Mouse (Mus musculus) CH12.LX (cell line): ENCODE results near the gene Hsp90ab1. TPM values are rescaled to one million over a fixed set of nuclear protein-coding genes. Genes with fewer than 3 reads are reported as not detected.

Experiments
- DNase-seq: peaks from one replicate; pipeline ENCODE4 v3.0.0-alpha.2; 2013; ENCODE audit errors: extremely low read depth
- H3K27ac ChIP-seq: 2 replicates; pipeline ENCODE4 v1.5.1; 2012; ENCODE audit warnings: low read depth, mild to moderate bottlenecking, control low read depth, moderate library complexity; ENCODE audit not compliant: insufficient read depth
- H3K27me3 ChIP-seq: replicated peaks from 2 replicates; pipeline ENCODE3; 2012; ENCODE audit warnings: inconsistent platforms
- H3K36me3 ChIP-seq, 2 experiments: replicated peaks in 1 of 2; 2 replicates each; pipeline versions ENCODE3 to v1.6.1; 2012; ENCODE audit warnings: inconsistent platforms in 1 of 2, low read length in 1 of 2, mild to moderate bottlenecking in 1 of 2, mixed read lengths in 1 of 2, moderate library complexity in 1 of 2; ENCODE audit not compliant: control insufficient read depth in 1 of 2, insufficient read depth in 1 of 2
- H3K4me1 ChIP-seq, 2 experiments: 2 replicates each; pipeline ENCODE4 v1.6.1; 2012; ENCODE audit warnings: inconsistent platforms in 1 of 2, moderate library complexity in 1 of 2; ENCODE audit not compliant: insufficient read depth in 2 of 2, control insufficient read depth in 1 of 2
- H3K4me2 ChIP-seq: 2 replicates; pipeline ENCODE4 v1.6.1; 2012; ENCODE audit warnings: low read depth, mild to moderate bottlenecking, control low read depth; ENCODE audit not compliant: poor library complexity, insufficient read depth, severe bottlenecking
- H3K4me3 ChIP-seq, 3 experiments: fragments of 150-350 bp in 1 of 3; sonication (generic) in 1 of 3; replicated peaks in 1 of 3; 2 replicates each; pipeline versions ENCODE3 to v1.5.1; 2011 to 2012; ENCODE audit warnings: low read depth in 2 of 3, low read length in 2 of 3, mild to moderate bottlenecking in 2 of 3, moderate library complexity in 2 of 3, control low read depth in 1 of 3, improper control_type of control experiment in 1 of 3, inconsistent platforms in 1 of 3, mixed read lengths in 1 of 3; ENCODE audit not compliant: poor library complexity in 1 of 3
- H3K79me2 ChIP-seq: replicated peaks from 2 replicates; pipeline ENCODE4 v1.6.1; 2012; ENCODE audit warnings: mild to moderate bottlenecking, moderate library complexity; ENCODE audit not compliant: control insufficient read depth, poor library complexity, insufficient read depth, severe bottlenecking; ENCODE audit errors: extremely low read depth
- H3K9ac ChIP-seq: 2 replicates; pipeline ENCODE4 v1.6.1; 2012; ENCODE audit warnings: low read depth, mild to moderate bottlenecking, control low read depth, moderate library complexity; ENCODE audit not compliant: insufficient read depth
- H3K9me3 ChIP-seq: replicated peaks from 2 replicates; pipeline ENCODE3; 2012; ENCODE audit warnings: low read length, inconsistent platforms, mixed read lengths
- BHLHE40 ChIP-seq: IDR thresholded peaks from 2 replicates; pipeline ENCODE4 v1.6.1; 2011; ENCODE audit warnings: mild to moderate bottlenecking, low read depth, low read length, improper control_type of control experiment
- CHD1 ChIP-seq: IDR thresholded peaks from 2 replicates; pipeline ENCODE4 v1.6.1; 2012; ENCODE audit warnings: low read depth, low read length, improper control_type of control experiment, inconsistent platforms
- CHD2 ChIP-seq: IDR thresholded peaks from 2 replicates; pipeline ENCODE4 v1.6.1; 2011; ENCODE audit warnings: low read length, improper control_type of control experiment
- CTCF ChIP-seq, 2 experiments: IDR thresholded peaks in 1 of 2; conservative IDR thresholded peaks in 1 of 2; 2 replicates each; pipeline ENCODE4 v1.5.1; 2011 to 2012; ENCODE audit warnings: low read depth in 2 of 2, low read length in 2 of 2, improper control_type of control experiment in 1 of 2, inconsistent platforms in 1 of 2, mild to moderate bottlenecking in 1 of 2, moderate library complexity in 1 of 2
- ELF1 ChIP-seq: IDR thresholded peaks from 2 replicates; pipeline ENCODE4 v1.6.1; 2014; ENCODE audit warnings: low read depth, mild to moderate bottlenecking, inconsistent platforms, low read length, improper control_type of control experiment
- EP300 ChIP-seq: IDR thresholded peaks from 2 replicates; pipeline ENCODE4 v1.6.1; 2011; ENCODE audit warnings: low read length, improper control_type of control experiment
- ETS1 ChIP-seq: conservative IDR thresholded peaks from 2 replicates; pipeline ENCODE4 v1.6.1; 2012; ENCODE audit warnings: low read depth, mild to moderate bottlenecking, inconsistent platforms, low read length, improper control_type of control experiment, moderate library complexity
- HCFC1 ChIP-seq: IDR thresholded peaks from 2 replicates; pipeline ENCODE4 v1.6.1; 2012; ENCODE audit warnings: low read depth, mild to moderate bottlenecking, inconsistent platforms, low read length, improper control_type of control experiment
- IRF4 ChIP-seq: IDR thresholded peaks from 2 replicates; pipeline ENCODE4 v1.6.1; 2014; ENCODE audit warnings: low read depth, mild to moderate bottlenecking, inconsistent platforms, low read length, improper control_type of control experiment
- JUN ChIP-seq: IDR thresholded peaks from 2 replicates; pipeline ENCODE4 v1.6.1; 2011; ENCODE audit warnings: low read depth, mild to moderate bottlenecking, low read length, improper control_type of control experiment, moderate library complexity; ENCODE audit not compliant: insufficient read depth
- JUND ChIP-seq: conservative IDR thresholded peaks from 2 replicates; pipeline ENCODE4 v1.6.1; 2011; ENCODE audit warnings: low read depth, low read length, improper control_type of control experiment
- KAT2A ChIP-seq: IDR thresholded peaks from 2 replicates; pipeline ENCODE4 v1.6.1; 2012; ENCODE audit warnings: low read length, improper control_type of control experiment, inconsistent platforms; ENCODE audit not compliant: insufficient replicate concordance
- MAFK ChIP-seq: IDR thresholded peaks from 2 replicates; pipeline ENCODE4 v1.6.1; 2011; ENCODE audit warnings: low read length, improper control_type of control experiment; ENCODE audit not compliant: insufficient replicate concordance
- MAX ChIP-seq: IDR thresholded peaks from 2 replicates; pipeline ENCODE4 v1.6.1; 2011; ENCODE audit warnings: low read length, improper control_type of control experiment
- MEF2A ChIP-seq: IDR thresholded peaks from 2 replicates; pipeline ENCODE4 v1.6.1; 2014; ENCODE audit warnings: low read depth, mild to moderate bottlenecking, inconsistent platforms, low read length, improper control_type of control experiment, borderline replicate concordance
- MXI1 ChIP-seq: IDR thresholded peaks from 2 replicates; pipeline ENCODE4 v1.6.1; 2011; ENCODE audit warnings: mild to moderate bottlenecking, low read depth, low read length, improper control_type of control experiment
- MYC ChIP-seq: IDR thresholded peaks from 2 replicates; pipeline ENCODE4 v1.6.1; 2011; ENCODE audit warnings: low read depth, mild to moderate bottlenecking, improper control_type of control experiment, low read length
- NELFE ChIP-seq: IDR thresholded peaks from 2 replicates; pipeline ENCODE4 v1.6.1; 2011; ENCODE audit warnings: low read depth, low read length, improper control_type of control experiment
- NRF1 ChIP-seq: IDR thresholded peaks from 2 replicates; pipeline ENCODE4 v1.6.1; 2014; ENCODE audit warnings: low read depth, mild to moderate bottlenecking, inconsistent platforms, low read length, improper control_type of control experiment, moderate library complexity
- POLR2A ChIP-seq: IDR thresholded peaks from 2 replicates; pipeline ENCODE4 v1.6.1; 2011; ENCODE audit warnings: low read depth, mild to moderate bottlenecking, improper control_type of control experiment, low read length
- POLR2AphosphoS2 ChIP-seq: IDR thresholded peaks from 2 replicates; pipeline ENCODE4 v1.6.1; 2011; ENCODE audit warnings: low read depth, low read length, improper control_type of control experiment
- RAD21 ChIP-seq: IDR thresholded peaks from 2 replicates; pipeline ENCODE4 v1.6.1; 2011; ENCODE audit warnings: low read depth, mild to moderate bottlenecking, low read length, improper control_type of control experiment, moderate library complexity
- RCOR1 ChIP-seq: conservative IDR thresholded peaks from 2 replicates; pipeline ENCODE4 v1.6.1; 2012; ENCODE audit warnings: low read depth, mild to moderate bottlenecking, inconsistent platforms, low read length, improper control_type of control experiment
- SIN3A ChIP-seq: IDR thresholded peaks from 2 replicates; pipeline ENCODE4 v1.6.1; 2012; ENCODE audit warnings: low read length, improper control_type of control experiment, inconsistent platforms
- TBP ChIP-seq: conservative IDR thresholded peaks from 2 replicates; pipeline ENCODE4 v1.6.1; 2011; ENCODE audit warnings: low read depth, low read length, improper control_type of control experiment
- TCF12 ChIP-seq: IDR thresholded peaks from 2 replicates; pipeline ENCODE4 v1.6.1; 2014; ENCODE audit warnings: low read depth, mild to moderate bottlenecking, inconsistent platforms, low read length, improper control_type of control experiment
- UBTF ChIP-seq: IDR thresholded peaks from 2 replicates; pipeline ENCODE4 v1.6.1; 2012; ENCODE audit warnings: low read depth, mild to moderate bottlenecking, inconsistent platforms, low read length, improper control_type of control experiment, moderate library complexity
- USF2 ChIP-seq: conservative IDR thresholded peaks from 2 replicates; pipeline ENCODE4 v1.6.1; 2011; ENCODE audit warnings: low read depth, low read length, improper control_type of control experiment
- ZKSCAN1 ChIP-seq: IDR thresholded peaks from 2 replicates; pipeline ENCODE4 v1.6.1; 2012; ENCODE audit warnings: low read depth, inconsistent platforms, low read length, improper control_type of control experiment, borderline replicate concordance
- ZMIZ1 ChIP-seq: IDR thresholded peaks from 2 replicates; pipeline ENCODE4 v1.6.1; 2012; ENCODE audit warnings: low read depth, mild to moderate bottlenecking, inconsistent platforms, low read length, improper control_type of control experiment
- ZNF384 ChIP-seq: IDR thresholded peaks from 2 replicates; pipeline ENCODE4 v1.6.1; 2012; ENCODE audit warnings: low read depth, low read length, improper control_type of control experiment, inconsistent platforms
- dilution Hi-C: fragments of 300-500 bp; cut with MboI; formaldehyde crosslinking; loops from 2 replicates; pipeline ENCODE4 v1.14.3; 2020; ENCODE audit warnings: low sequenced_read_pairs; ENCODE audit not compliant: extremely low pct_unique_long_range_greater_than_20kb, extremely low pct_ligation_motif_present
- in situ Hi-C: fragments of 300-500 bp; cut with MboI; formaldehyde crosslinking; loops from 3 replicates; pipeline ENCODE4 v1.14.3; 2019; ENCODE audit warnings: low sequenced_read_pairs, low pct_ligation_motif_present, low pct_unique_long_range_greater_than_20kb, mixed read lengths
- polyA plus RNA-seq: library from polyadenylated mRNA; unstranded; fragments of >175 nt; gene quantifications from 2 replicates; pipeline ENCODE4 v1.2.1, GENCODE M21; 2012; ENCODE audit warnings: low read depth; ENCODE audit not compliant: insufficient read length
- total RNA-seq, 2 experiments: library from RNA; depleted of rRNA; stranded (reverse); fragments of 300-350 nt in 1 of 2; fragments of >200 nt in 1 of 2; gene quantifications; 2 replicates each; pipeline ENCODE4 v1.2.3; 2012 to 2014

Gene Hsp90ab1
- total and polyA plus RNA-seq, 3 experiments: 790 to 4,858 (median 1,180) TPM

- H3K27ac ChIP-seq: peak overlapping the region; percentile 99
- TF ChIP-seq MXI1: peak; percentile 72; the same call in 1 of the 2 replicates
- no peak; the same call in 1 of the 2 replicates for TF ChIP-seq CHD2
- peak; percentile 43 for TF ChIP-seq ZMIZ1
- 0 out of 2 replicates have a peak, but pooled peaks have one; percentile 40 for TF ChIP-seq NRF1
- no peak for TF ChIP-seq RAD21
- peak; percentile 70 for TF ChIP-seq ELF1
- TF ChIP-seq POLR2AphosphoS2: no peak; the same call in none of the 2 replicates
- TF ChIP-seq TCF12: peak; percentile 92
- TF ChIP-seq BHLHE40: peak; percentile 63
- TF ChIP-seq ZNF384: no peak
- TF ChIP-seq HCFC1: peak; percentile 33; the same call in 1 of the 2 replicates
- peak; percentile 65 for TF ChIP-seq MEF2A
- no peak for TF ChIP-seq USF2
- no peak for TF ChIP-seq UBTF
- TF ChIP-seq POLR2A: peak; percentile 47
- TF ChIP-seq NELFE: peak; percentile 4; the same call in 1 of the 2 replicates
- no peak for TF ChIP-seq CTCF (conservative IDR thresholded peaks at IDR 0.05 in 1 of 2, IDR thresholded peaks at IDR 0.05 in 1 of 2; ENCODE audit: low read depth in 2 of 2, low read length in 2 of 2)
- TF ChIP-seq MAX: peak; percentile 6; the same call in 1 of the 2 replicates
- no peak; the same call in 1 of the 2 replicates for TF ChIP-seq EP300
- no peak for TF ChIP-seq JUN
- TF ChIP-seq SIN3A: peak; percentile 77
- peak; percentile 76 for TF ChIP-seq IRF4
- TF ChIP-seq ZKSCAN1: no peak
- TF ChIP-seq CHD1: no peak; the same call in 1 of the 2 replicates
- TF ChIP-seq RCOR1: no peak
- no peak for TF ChIP-seq MYC
- no peak for TF ChIP-seq JUND
- peak; percentile 69 for TF ChIP-seq ETS1
- TF ChIP-seq TBP: no peak
- TF ChIP-seq KAT2A: no peak
- 0 out of 2 replicates have a peak, but pooled peaks have one; percentile 54 for TF ChIP-seq MAFK
These were observed 14.8 kb downstream of the Hsp90ab1 start for GRCm38 (mm10) chr17:45557998-45558862.

More at GRCm38 (mm10) chr17:45557998-45558862, 14.8 kb downstream of the Hsp90ab1 start:
- Histone ChIP-seq H3K9me3 (no peaks in the 10 kb centered on the region), H3K4me3 (peak overlapping the region; percentile 90 to 100 (median 99)), H3K79me2 (peaks cover 41% of the 10 kb centered on the region), H3K4me2 (peak overlapping the region; percentile 80), H3K4me1 (peaks cover 26 to 50% of the 10 kb centered on the region in 2 experiments), H3K36me3 (peaks cover 38 to 63% of the 10 kb centered on the region in 2 experiments), H3K9ac (peak overlapping the region; percentile 99), H3K27me3 (no peaks in the 10 kb centered on the region)
- in situ Hi-C loops (loop anchor here (5.0 kb wide), 1 partner anchor 81 kb away; the partner anchor contains the start of gene Spats1), dilution Hi-C loops (no loop called here)
- peak; percentile 66 for DNase-seq
